Mouse (Mus musculus) myocyte (in vitro differentiated cells): ENCODE measurements at regions not wholly inside any gene's neighbourhood (a gene's known extent, or its start where the extent isn't known, plus 50 kb on each side); places are given as distances from the start of the nearest gene placed in this dataset.

Experiments used
- E2F4 ChIP-seq: IDR thresholded peaks from one replicate; pipeline ENCODE4 v1.6.1; 2011; ENCODE audit warnings: mild to moderate bottlenecking, control low read depth, moderate library complexity; ENCODE audit not compliant: insufficient read depth
- POLR2A ChIP-seq: IDR thresholded peaks from one replicate; pipeline ENCODE4 v1.6.1; 2011; ENCODE audit warnings: low read depth, mild to moderate bottlenecking, control low read depth, moderate library complexity; ENCODE audit not compliant: insufficient read length
- TCF12 ChIP-seq: IDR thresholded peaks from one replicate; pipeline ENCODE4 v1.6.1; 2011; ENCODE audit warnings: mild to moderate bottlenecking, control low read depth; ENCODE audit not compliant: poor library complexity, insufficient read depth, severe bottlenecking
- USF1 ChIP-seq: IDR thresholded peaks from one replicate; pipeline ENCODE4 v1.6.1; 2011; ENCODE audit warnings: low read depth, mild to moderate bottlenecking, control low read depth, moderate library complexity

GRCm38 (mm10) chr12:99099881-99100280 lies 179.5 kb downstream of the Ttc8 start:
- TF ChIP-seq POLR2A: no peak
- TF ChIP-seq E2F4: no peak
- TF ChIP-seq USF1: no peak
- no peak for TF ChIP-seq TCF12
